Mouse (Mus musculus) hematopoietic multipotent progenitor cell, adult 10-12 weeks (in vitro differentiated cells): ENCODE results near the gene Cish. TPM values are rescaled to one million over a fixed set of nuclear protein-coding genes. Genes with fewer than 3 reads are reported as not detected.

ENCODE experiments used
- polyA plus RNA-seq: library from polyadenylated mRNA; stranded (reverse); fragments of >175 nt; gene quantifications from 2 replicates; pipeline ENCODE4 v1.2.3, GENCODE M21; 2012; ENCODE audit warnings: low replicate concordance

Gene Cish
- 14.0 and 64.2 TPM in 2 replicates for polyA plus RNA-seq

GRCm38 (mm10) chr9:107296016-107296040, at the start of gene Cish:
Gene Cish (plus strand): TSS chr9:107296026.

GRCm38 (mm10) chr9:107289211-107290076, 6.4 kb upstream of the Cish start, which contains the start of gene Mapkapk3:
Gene Mapkapk3 (minus strand): TSS chr9:107289877.

DNA sequence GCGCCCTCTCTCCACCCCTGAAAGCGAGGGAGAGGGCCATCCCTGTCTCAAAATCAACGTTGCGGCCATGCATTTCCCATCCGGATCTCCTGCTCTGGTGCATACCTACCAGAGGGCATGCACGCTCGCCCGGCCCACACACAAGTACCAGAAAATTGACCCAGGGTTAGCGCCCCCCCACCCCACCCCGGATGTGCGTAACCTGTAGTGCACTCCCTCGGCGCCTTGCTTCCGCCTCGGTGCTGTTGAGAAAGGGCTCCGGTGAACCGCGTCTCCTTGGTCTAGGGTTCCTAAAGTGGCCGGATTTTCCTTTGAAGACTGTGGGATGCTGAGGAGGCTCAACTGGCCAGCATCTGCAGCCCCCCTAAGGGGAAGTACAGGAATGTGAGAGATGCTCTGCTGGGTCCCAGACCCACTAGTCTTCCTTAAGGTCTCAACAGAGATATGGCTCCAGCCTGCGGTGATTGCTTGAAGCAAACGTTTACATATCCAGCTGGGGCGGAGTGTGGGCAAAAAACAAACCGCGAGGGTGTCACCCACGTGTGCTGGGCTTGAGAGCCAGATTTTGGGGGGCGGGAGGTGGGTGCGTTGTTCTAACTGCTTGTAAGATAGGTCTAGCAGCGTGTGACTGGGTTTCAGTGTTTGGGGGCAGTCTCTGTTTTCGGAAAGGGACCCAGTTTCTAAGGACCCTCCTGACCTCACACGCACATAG, 42.5 kb downstream of the Cish start, which contains the start of gene Hemk1:
Gene Hemk1 (minus strand): TSS at position 179 of the 712 bp plus-strand sequence.

GRCm38 (mm10) chr9:107340267-107340859, 44.5 kb downstream of the Cish start, which contains the start of gene 6430571L13Rik:
Gene 6430571L13Rik (plus strand): TSS chr9:107340602.

Other genes starting within 250 kb of the Cish start
- gene Dock3, start 64.1 kb upstream of the Cish start, polyA plus RNA-seq = 0.07 and 0.36 TPM in 2 replicates
- 14.8 and 48.8 TPM in 2 replicates for gene Mapkapk3, start 6.1 kb upstream of the Cish start, polyA plus RNA-seq
- 2.8 and 8.0 TPM in 2 replicates for gene Hemk1, start 42.3 kb downstream of the Cish start, polyA plus RNA-seq
- 0.22 and 0.29 TPM in 2 replicates for gene 6430571L13Rik, start 44.6 kb downstream of the Cish start, polyA plus RNA-seq
- 5.4 and 12.0 TPM in 2 replicates for gene Cacna2d2, start 103.6 kb downstream of the Cish start, polyA plus RNA-seq
- gene Tmem115, start 237.9 kb downstream of the Cish start, polyA plus RNA-seq = 32.1 and 48.8 TPM in 2 replicates
- 15.4 and 18.6 TPM in 2 replicates for gene Cyb561d2, start 246.2 kb downstream of the Cish start, polyA plus RNA-seq
- gene Nprl2, start 246.2 kb downstream of the Cish start, polyA plus RNA-seq = 2.6 and 3.1 TPM in 2 replicates